Mouse (Mus musculus) mouse trophoblast stem cell (cell line): ENCODE data around the gene Ube2v1.

Source experiments
- in situ Hi-C, 2 experiments: fragments of 300-500 bp; cut with MseI, MboI; formaldehyde crosslinking; loops; 2 replicates in 1 of 2; 3 replicates in 1 of 2; pipeline ENCODE4 v1.15.1; 2025

Gene Ube2v1

DNA sequence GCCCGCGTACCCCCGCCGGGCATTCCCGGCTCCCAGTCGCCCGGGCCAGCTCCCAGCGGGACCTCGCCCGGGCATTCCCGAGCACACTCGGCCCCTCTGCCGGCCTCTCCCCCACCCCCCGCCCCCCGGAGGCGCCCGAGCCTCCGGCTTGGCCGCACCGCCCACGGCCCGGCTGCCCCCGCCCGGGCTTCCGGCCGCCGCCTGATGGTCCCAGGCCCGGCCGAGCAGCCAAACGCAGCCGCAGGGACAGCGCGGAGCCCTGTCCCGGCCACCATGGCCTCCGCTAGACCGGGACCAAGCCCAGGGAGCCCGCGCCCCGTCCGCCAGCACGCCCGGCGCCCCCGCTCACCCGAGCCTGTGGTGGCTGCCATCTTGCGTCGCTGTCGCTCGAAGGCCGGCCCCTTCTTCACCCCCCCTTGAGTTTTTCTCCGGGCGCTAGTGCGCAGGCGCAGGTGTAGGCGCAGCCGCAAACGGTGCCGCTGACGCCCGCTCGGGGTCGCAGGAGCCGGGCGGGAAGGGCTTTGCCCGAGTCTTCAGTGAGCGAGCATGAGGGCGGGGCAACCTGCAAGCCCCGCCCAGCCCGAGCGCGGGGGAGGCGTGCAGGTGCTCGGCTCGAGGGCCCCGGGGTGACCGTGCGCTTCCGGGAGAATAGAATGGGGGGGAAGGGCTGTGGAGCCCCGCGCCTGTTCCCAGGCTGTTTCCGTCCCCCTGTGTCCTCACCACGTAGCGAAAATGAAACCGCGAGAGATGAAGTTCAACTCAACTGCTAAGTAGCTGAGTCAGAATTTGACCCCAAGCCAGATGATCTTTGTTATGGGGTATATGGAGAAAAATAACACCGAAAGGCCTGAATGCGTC is at the start of gene Ube2v1:
TSS of gene Ube2v1 (minus strand) at position 505 of the 858 bp plus-strand sequence.
- in situ Hi-C loops, result no loop called here

DNA sequence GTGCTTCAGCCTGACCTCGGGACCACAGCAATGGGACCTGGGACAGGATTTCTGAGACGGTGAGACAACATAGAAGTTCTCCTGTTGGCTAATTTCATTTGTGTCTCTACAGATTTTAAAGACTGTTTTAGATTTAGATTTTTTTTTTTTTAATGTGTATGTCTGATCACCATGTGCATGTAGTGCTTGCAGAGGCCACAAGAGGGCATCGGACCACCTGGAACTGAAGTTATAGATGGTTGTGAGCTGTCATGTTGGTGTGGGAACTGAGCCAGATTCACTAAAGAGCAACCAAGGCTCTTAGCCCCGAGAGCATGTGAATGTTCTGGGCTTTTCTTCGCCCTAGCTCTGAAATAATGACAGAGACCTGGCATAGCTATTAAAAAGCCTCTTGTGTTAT is 48.8 kb upstream of the Ube2v1 start:
- in situ Hi-C loops, result loop anchor here in 1 of 2 experiments (5.0 kb wide), 1 partner anchor 38 kb away; no protein-coding TSS in a partner anchor

DNA sequence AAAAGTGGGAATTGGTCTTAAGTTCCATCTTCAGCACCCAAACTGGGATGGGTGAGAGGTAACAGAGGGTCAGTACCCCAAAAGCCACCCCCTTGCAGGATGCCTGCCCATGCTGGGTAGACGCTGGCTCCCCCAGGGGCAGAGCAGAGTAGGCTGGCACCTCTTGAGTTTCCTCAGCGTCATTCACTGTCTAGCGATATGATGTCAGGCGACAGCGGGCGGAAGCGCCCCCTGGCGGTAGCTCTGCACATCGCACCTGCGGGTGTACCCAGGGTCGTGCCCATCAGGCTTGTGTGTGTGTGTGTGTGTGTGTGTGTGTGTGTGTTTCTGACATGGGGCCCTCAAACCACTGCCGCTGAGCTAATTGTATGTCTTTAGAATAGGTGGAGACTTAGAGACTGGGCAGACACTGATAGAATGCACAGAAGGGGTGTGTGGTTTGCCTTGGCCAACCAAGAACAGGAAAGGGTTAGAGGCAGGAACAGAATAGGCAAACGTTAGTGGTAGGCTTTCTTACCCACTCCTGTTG is 48.1 kb upstream of the Ube2v1 start:
- in situ Hi-C loops, result loop anchor here (5.0 kb wide), 2 partner anchors 38 to 43 kb away; no protein-coding TSS in a partner anchor

DNA sequence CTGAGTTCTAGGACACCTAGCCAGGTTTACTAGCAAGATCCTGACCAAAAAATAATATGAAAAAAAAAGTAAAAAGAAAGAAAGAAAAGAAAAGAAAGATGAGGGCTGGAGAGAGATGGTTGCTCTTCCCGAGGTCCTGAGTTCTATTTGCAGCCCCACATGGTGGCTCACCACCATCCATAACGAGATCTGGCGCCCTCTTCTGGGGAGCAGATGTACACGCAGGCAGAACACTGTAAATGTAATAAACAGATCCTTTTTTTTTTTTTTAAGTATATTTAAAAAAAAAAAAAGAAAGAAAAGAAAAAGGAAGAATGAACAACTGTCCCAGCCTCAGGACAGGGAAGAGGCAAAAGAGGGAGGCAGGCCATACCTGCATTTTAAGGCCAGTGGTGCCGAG is 46.7 kb upstream of the Ube2v1 start:
- in situ Hi-C loops, result loop anchor here in 1 of 2 experiments (5.0 kb wide), 1 partner anchor 41 kb away; no protein-coding TSS in a partner anchor

DNA sequence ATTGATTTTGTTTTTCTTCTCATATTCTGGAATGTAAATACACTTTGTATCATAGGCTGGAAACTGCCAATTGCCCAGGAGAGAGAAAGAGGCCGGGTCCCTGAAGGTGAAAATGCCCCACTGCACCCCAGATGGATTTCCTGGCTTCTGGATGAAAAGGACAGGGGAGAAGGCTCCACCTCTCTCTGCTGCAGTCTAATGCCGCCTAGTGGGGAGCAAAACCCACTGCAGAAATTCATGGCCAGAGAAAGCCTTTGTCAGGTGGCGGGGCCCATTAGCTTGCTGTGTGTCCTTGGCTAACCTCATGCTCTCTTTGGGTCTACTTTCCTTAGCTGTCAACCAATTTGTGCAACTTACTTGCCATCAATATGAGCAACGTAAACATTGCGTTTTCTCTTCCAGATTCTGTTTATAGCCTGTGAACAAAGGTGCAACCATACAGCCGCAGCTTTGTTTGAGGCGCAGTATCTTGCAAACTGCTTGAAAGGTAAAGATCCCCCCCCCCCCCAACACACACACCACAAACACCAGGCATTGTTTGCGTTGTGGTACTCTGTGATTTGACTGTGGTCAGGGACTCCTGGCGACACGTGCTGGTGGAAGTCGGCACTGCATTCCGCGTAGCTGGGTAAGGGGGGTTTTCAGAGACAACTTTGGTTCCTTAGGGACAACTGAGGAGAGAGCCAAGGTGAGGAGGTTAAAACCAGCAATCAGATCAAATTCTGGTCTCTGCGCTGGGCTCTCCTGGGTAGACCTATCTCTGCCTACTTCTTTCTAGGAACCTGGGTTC is 43.4 kb upstream of the Ube2v1 start:
- in situ Hi-C loops, result loop anchor here in 1 of 2 experiments (5.0 kb wide), 1 partner anchor 38 kb away; no protein-coding TSS in a partner anchor

DNA sequence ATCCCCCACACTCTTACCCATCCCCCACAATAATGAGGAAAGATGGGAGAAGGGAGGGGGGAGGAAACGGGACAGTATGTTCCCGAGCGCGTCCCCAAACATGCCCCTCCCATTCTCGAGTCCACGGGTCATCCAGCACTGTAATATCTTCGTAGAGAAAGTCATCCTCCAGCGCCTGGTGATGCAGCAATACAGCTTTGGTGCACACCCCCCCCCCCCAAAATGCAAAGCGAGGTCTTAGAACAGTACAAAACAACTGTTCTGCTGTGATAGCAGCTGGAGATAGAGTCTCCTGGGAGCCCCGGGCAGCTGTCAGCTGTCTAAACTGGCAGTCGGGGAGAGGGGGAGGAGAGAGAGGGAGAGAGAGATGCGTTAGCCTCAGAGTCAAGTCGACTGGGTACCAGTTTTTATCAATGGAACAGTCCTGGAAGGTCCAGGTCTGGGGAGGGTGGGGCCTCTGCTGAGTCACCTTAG is 40.4 kb upstream of the Ube2v1 start:
- in situ Hi-C loops, result no loop called here

DNA sequence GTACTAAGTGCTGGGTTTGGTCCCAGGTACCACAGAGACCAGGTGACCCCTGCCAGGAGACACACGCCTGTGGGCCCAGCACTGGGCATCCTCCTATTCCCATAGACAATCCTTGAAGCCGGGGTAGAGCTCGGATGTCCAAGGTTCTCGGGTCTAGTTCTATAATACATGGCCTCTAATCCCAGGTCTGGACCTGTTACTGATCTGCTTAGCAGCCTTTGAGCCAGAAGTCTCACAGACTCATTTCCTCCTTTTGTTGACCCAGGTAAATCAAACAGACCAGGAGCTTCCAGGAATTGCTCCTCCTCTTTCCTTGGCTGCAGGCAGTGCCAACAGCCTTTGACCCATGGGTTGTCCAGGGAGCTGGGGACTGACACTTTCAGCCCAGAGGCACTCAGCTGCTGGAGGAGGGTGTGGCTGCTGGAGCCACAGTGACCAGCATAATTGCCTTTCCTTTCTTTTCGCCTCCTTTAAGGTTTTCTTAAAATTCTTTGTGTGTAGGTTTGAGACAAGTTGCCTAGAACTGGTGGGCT is 39.3 kb upstream of the Ube2v1 start:
- in situ Hi-C loops, result no loop called here

DNA sequence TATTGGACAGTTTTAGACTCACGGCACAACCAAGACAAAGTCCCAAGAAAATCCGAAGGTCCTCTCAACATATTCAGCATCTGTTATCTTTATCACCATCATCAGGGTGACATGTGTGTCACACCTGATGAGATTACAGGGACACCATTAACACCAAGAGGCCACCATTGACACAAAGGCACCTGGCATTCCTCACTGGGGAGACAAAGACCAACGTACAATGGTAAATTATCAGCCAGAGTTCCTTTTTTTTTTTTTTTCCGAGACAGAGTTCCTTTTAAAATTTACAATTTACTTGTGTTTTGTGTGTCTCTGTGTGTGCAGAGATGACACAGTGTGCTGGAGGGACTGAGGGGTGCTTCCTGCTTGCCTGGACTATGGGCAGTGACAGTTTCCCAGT is 37.5 kb upstream of the Ube2v1 start:
- in situ Hi-C loops, result no loop called here

DNA sequence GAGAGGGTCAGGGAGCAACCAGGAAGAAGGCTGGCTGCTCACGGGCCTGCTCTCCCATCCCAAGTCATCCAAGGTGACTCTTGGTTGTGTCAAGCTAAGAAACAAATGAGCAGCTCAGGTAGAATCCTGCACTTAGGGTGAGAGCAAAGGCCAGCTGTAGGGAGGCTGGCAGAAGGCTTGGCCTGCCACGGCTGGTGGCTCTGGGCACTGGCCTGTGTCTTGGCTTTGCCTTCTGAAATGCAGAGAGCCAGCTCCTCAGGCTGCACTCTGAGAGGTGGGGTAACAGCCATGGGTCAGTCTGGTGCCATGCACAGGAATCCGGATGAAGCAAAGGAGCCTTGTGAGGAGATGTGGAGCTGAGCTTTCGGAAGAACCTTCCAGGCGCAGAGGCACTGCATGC is 36.5 kb upstream of the Ube2v1 start:
- in situ Hi-C loops, result no loop called here

DNA sequence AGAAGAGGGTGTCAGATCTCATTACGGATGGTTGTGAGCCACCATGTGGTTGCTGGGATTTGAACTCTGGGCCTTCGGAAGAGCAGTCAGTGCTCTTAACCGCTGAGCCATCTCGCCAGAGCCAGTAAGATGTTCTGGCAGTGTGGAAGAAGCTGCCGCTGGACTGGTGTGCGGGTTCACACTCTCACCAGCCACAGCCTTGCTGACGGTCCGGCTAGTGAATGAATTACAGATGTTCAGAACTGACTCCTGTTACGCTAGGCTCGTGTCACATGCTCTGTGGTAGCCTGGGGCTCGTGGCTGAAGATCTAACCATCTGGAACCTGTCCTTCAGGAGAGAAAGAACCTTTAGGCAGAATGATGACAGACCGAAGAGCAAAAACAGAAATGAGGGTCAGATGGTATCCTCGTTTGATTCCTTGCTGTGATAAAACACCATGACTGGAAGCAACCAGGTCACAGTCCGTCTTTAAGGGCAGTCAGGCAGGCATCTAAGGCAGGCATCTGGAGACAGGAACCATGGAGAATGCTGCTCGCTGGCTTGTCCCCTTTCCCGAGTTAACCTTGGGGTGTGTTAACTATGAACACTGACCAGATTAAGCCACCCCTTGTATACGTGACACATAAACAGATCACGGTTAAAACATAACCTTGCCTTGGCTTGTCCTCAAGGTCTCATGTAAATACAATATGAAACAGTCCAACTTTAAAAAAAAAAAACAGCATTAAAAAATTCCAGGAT is 34.2 kb upstream of the Ube2v1 start:
- in situ Hi-C loops, result no loop called here

DNA sequence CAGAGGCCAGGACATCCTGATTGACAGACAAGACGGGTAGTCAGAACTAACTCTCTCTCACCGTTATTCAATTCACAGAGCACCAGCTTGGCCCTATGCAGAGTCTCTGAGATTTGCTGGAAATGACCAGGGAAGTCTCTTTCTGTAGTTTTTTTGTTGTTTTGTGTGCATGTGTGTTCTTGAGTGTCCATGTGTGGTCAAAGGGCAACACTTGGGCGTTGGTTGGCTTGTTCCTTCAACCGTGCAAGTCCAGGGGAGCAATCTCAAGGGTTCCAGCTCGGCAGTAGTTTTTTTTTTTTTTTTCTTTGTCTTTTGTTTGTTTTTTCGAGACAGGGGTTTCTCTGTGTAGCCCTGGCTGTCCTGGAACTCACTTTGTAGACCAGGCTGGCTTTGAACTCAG is 30.8 kb upstream of the Ube2v1 start:
- in situ Hi-C loops, result no loop called here

DNA sequence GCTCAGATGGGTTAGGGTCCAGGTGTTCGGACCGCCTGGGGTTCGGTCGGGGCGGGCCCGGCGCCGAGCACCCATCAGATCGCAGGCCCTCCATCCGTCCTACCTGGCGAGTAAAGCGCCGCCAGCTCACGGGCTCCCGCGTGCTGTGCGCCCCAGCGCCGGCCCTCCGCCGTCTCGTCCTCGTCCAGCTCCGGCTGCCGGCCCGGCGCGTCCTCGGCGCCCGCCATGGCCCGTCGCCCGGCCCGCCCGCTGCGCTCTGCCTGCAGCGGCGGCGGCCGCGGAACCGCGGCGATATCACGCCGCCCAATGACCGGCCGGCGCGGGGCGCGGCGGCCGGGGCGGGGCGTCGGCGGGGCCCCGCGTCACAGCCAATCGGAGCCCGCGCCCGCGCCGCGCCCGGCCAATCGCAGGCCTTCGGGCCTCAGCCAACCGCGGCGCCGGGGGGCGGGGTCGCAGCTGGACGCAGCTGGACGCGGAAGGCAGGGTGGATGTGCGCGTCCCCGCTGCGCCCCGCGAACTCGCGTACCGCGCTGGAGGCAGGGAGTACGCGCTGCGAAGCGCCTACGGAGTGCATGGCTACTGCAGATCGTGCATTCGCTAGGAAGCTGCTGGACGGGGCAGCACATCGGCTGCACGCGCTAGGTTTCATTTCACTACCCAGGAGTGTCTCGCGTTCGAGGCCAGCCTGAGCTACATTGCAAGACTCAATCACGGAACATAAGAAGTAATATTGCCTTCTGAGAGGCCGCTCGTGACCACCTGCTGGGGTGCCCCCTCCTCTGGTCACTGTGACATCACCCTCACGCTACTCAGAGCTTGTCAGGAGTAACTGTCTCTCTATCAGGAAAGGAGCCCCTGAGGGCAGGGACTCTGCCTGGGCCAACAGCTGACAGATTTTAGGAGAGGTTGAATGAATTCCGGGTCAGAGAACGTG is 29.6 kb upstream of the Ube2v1 start, which contains the start of gene Gm20431:
TSS of gene Gm20431 (minus strand) at position 227 of the 934 bp plus-strand sequence.
- in situ Hi-C loops, result no loop called here

DNA sequence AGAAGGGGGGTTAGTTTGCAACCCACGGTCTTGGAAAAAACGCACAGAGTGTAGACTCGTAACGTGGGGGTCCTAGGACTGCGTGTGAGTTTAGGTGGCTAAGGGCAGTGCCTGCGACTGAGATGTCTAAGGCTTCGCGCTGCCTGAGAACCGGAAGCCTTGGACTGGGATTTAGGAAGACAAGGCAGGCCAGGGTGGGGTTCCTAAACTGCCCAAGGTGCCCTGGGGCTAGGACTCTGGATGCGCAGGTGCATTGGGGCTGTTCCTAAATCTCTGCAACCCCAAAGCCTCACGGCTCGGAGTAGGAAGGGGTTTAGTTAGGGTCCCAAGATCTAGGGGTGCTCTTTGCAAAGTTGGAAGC is 28.7 kb upstream of the Ube2v1 start:
- in situ Hi-C loops, result no loop called here

DNA sequence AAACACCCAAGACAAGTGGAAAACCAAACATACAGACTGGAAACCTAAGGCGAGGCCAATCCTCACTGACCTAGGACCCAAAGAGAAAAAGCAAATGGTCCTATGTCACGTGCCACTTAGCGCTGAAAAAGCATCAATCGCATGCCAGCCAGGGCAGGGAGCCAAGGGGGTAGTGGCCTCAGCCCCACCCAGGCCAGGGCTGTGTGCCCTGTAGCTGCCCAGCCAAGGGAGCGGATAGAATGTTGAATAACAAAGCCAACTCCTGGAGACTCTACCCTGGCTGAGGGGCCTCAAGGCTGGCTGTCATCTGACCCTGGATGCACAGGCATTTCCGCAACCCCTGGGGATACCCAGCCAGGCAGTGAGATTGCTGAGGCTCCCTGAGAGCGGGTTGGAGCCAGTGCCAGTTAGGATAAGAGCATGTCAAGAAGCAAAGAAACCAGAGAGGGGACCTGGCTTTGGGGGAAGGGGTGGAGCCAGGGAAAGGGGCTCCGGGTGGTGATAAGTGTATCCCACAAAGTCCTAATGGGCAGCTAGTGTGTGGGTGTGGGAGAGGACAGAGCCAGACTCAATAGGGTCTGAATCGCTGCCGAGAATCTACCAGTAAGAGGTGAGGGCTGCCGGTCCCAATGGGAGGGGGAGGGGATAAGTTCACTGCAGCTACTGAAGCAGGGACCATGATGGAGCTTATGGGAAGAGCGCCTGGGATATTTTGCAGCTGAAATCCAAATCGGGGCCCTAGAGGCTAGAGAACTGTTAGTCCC is 28.1 kb upstream of the Ube2v1 start:
- in situ Hi-C loops, result no loop called here

DNA sequence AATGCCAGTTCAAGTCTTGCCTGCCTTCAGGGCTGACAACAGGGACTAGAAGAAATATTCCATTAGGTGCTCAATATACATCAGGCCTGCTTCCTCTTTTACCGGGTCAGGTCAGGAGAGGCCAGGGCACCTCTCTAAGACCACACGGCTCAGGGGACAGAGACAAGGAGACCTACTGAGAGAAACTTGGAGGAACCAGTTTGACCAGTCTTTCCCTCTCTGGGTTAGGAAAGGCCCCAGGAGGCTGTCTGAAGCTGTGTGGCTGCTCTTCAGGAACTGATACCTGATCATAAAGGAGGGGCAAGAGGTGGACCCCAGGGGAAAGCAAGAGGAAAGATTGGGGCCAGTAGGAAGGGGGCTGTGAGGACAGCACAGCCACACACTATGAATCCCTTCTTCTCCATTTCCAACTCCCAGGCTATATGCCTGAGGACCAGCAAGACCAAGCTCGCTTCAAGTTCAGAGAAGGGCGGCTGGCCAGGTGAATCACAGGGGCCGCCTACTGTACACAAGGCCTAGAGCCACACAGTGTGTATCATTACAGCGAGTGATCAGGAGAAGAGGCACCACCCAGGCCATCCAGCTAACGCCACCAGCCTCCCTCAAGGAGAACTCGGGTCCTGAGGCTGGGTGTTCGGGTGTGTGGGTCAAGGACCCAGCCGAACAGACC is 27.4 kb upstream of the Ube2v1 start:
- in situ Hi-C loops, result no loop called here

DNA sequence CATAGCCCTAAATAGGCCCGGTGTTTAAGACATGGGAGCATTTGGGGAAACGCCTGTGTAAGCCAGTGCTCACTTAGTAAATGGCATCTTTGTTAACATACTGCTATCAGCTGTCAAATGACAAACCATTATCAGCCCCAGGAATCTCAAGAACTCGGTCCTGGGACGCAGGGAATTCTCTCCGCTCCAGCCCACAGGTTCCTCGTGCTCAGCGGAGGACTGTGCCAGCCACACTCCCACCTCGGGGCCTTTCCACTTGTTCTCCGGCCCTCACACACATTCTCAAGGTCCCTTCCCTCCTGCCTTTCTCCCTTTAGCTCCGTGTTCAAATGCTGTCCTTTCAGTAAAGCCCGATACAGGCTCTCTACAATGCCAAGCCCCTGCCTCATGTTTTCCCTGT is 26.8 kb upstream of the Ube2v1 start:
- in situ Hi-C loops, result no loop called here

DNA sequence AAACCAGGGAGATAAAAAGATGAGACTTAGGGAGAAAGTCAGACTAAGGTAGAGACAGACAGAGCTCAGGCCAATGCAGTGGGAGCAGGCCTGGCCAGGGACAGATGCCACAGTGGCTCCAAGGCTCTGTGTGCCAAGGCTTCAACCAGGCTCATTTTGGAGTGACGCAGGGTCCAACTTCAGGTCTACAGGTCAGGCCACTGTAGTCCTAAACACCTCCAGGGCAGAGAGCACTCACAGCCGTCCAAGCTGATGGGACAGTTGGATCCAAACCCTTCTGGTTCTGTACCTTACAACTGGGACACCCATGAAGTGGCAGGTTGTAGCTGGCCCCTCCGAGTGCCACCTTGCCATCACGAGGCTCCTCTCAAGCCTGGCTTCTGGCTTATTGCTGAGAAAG is 26.1 kb upstream of the Ube2v1 start:
- in situ Hi-C loops, result no loop called here

DNA sequence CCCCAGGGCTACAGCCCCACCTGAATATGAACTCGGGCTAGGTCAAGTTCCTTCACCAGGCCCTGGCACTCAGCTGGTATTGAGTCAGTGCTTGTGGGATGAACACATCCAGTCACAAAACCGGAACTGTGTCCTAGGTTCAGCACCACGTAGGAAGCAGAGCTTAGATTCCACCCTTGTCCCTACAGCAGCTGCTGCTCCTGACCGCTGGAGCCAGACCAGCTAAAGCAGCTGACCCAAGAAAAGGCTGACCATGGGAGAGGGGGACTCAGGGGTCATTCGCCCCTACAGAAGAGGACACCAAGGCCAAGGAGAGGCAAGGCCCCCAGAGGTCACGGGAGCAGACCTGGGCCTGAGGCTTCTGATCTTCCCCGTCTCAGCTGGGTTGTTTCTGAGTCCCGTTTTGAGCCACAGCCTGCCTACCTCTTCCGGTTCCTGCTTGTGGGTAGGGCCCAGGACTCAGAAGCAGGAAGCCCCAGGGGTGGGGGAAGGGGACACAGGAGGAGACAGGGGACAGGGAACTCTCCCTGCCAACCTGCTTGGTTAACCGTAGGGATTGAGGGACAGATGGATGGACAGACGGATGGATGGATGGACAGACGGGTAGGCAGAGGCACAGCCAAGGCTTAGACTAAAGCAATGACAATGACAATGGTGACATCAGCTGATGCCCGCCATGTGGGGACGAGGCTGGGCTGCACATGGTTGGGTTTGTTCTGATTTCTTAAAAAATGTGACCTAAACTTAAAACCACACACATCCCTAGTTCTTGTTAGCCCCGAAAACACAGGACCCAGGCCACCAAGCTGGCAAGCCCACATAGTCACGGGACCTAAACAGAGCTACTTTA is 25.0 kb upstream of the Ube2v1 start:
- in situ Hi-C loops, result no loop called here
